Mouse (Mus musculus) G1E (cell line): ENCODE data around the gene Oxld1. TPM values are rescaled to one million over a fixed set of nuclear protein-coding genes. Genes with fewer than 3 reads are reported as not detected.

ENCODE experiments used
- ATAC-seq: 2 replicates; pipeline ENCODE4 v1.8.0; 2016; ENCODE audit warnings: mild to moderate bottlenecking; ENCODE audit not compliant: insufficient number of reproducible peaks, poor library complexity, low FRiP score, severe bottlenecking; ENCODE audit errors: extremely low read depth
- DNase-seq: peaks from one replicate; pipeline ENCODE4 v3.0.0; 2012; ENCODE audit warnings: low spot score
- H3K27me3 ChIP-seq: 2 replicates; pipeline ENCODE4 v1.6.1; 2012; ENCODE audit warnings: mild to moderate bottlenecking, low read length, inconsistent platforms; ENCODE audit not compliant: insufficient read depth
- H3K36me3 ChIP-seq: replicated peaks from 2 replicates; pipeline ENCODE3; 2012; ENCODE audit warnings: mild to moderate bottlenecking, inconsistent platforms
- H3K4me1 ChIP-seq: 2 replicates; pipeline ENCODE4 v1.6.1; 2012; ENCODE audit warnings: low read depth, low read length, inconsistent platforms, mixed read lengths; ENCODE audit not compliant: insufficient read depth
- H3K4me3 ChIP-seq: 2 replicates; pipeline ENCODE4 v1.5.1; 2012; ENCODE audit warnings: low read depth, mild to moderate bottlenecking, inconsistent platforms, low read length, moderate library complexity, mixed read lengths
- H3K9me3 ChIP-seq: replicated peaks from 2 replicates; pipeline ENCODE4 v1.6.1; 2012; ENCODE audit warnings: inconsistent platforms
- CTCF ChIP-seq: IDR thresholded peaks from 2 replicates; pipeline ENCODE4 v1.5.1; 2012; ENCODE audit warnings: low read depth, low read length, inconsistent platforms, mixed read lengths
- GATA1 ChIP-seq: IDR thresholded peaks from 2 replicates; pipeline ENCODE4 v1.6.1; 2012; ENCODE audit warnings: borderline replicate concordance, low read length, inconsistent platforms, mixed read lengths
- GATA2 ChIP-seq: IDR thresholded peaks from 2 replicates; pipeline ENCODE4 v1.6.1; 2012; ENCODE audit warnings: low read depth, low read length, inconsistent platforms, borderline replicate concordance
- POLR2AphosphoS5 ChIP-seq: IDR thresholded peaks from 2 replicates; pipeline ENCODE4 v1.6.1; 2012; ENCODE audit warnings: low read depth, low read length, inconsistent platforms; ENCODE audit not compliant: insufficient replicate concordance
- TAL1 ChIP-seq: conservative IDR thresholded peaks from 2 replicates; pipeline ENCODE4 v1.6.1; 2012; ENCODE audit warnings: low read depth, low read length, inconsistent platforms, mixed read lengths
- polyA plus RNA-seq: library from polyadenylated mRNA; stranded (reverse); fragments of >175 nt; gene quantifications from 2 replicates; pipeline ENCODE4 v1.2.3, GENCODE M21; 2012
- total RNA-seq, 2 experiments: library from RNA; stranded (forward) in 1 of 2; stranded (reverse) in 1 of 2; fragments of 200-1000 nt in 1 of 2; fragments of >200 nt in 1 of 2; fragmentation: Nextera tagmentation in 1 of 2; gene quantifications; 2 replicates each; pipeline ENCODE4 v1.2.3; 2014 to 2017

Gene Oxld1
- total and polyA plus RNA-seq, 3 experiments, result 17.1 to 25.6 (median 17.4) TPM

DNA sequence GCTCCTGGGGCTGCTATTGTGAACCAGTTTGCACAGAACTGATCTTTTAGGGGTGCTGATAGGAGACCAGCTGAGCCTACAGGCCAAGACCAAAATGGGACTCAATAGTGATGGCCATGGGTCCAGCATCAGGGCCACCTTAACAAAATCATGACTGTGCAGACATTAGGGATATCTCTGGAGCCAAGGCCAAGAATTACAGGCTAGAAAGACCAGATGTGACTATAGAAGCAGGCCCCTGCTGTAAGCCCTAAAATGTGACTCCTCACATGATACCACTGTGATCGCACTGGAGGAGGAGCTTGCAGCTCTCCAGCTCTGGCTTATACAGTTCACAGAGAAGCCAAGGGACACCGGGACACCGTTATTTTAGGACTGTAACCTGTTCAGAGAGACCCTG is 15.5 kb downstream of the Oxld1 start, which contains the start of gene Tspan10:
Gene Tspan10 (plus strand): TSS at position 301 of the 400 bp plus-strand sequence.
- no peak for ATAC-seq
- no peak within 1 kb of the TSS for H3K4me3 ChIP-seq
- H3K4me1 ChIP-seq, result peaks cover 19% of the 10 kb centered on the region
- no peak for TF ChIP-seq GATA1
- no peak for TF ChIP-seq POLR2AphosphoS5
- no peak for TF ChIP-seq TAL1
- no peak for TF ChIP-seq GATA2
- no peak for TF ChIP-seq CTCF
- H3K27me3 ChIP-seq, result peaks cover 24% of the 10 kb centered on the region
- DNase-seq, result no peak
- H3K36me3 ChIP-seq, result no peaks in the 10 kb centered on the region
- no peaks in the 10 kb centered on the region for H3K9me3 ChIP-seq

GRCm38 (mm10) chr11:120437857-120438385 is 19.9 kb downstream of the Oxld1 start:
- no peaks in the 10 kb centered on the region; the same call in 1 of the 2 replicates for H3K27me3 ChIP-seq
- no peak for ATAC-seq
- H3K4me3 ChIP-seq, result peak overlapping the region; percentile 96
- peaks cover 17% of the 10 kb centered on the region for H3K4me1 ChIP-seq
- no peaks in the 10 kb centered on the region for H3K9me3 ChIP-seq
- TF ChIP-seq GATA1, result no peak
- TF ChIP-seq GATA2, result no peak
- no peak for TF ChIP-seq CTCF
- TF ChIP-seq TAL1, result no peak
- no peak for TF ChIP-seq POLR2AphosphoS5
- peaks cover 29% of the 10 kb centered on the region for H3K36me3 ChIP-seq
- no peak for DNase-seq

DNA sequence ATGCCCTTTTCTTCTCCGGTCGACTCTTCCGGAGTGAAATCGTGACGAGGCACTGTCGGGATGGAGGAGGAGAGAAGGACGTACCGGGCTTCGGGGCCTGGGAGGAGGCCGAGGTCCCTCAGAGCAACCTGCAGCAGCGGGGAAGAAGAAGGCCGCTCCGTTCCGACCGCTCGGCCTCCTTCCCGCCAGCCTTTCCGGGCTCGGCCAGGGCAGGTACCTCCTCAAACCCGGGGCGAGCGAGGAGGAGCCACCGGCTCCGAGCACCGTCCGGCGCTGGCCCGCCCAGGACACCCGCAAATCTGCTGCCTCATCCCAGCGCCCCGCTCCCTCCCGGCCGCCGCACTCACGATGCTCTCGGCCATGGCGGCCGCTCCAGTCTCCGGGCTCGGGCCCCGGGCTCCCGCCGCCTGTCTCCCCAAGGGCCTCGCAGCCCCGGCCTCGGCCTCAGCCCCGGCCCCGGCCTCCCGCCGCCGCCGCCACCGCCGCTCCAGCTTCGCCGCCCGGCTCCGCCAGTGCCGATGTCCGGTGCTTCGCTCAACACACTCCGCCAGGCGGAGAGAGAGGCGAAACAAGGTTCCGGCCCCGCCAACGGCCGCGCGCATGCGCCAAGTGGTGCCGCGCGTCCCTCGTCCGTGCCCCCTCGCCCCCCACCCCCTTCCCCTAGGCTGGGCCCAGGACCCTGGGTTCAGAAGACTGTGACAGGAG is 20.6 kb downstream of the Oxld1 start, which contains the start of gene Nploc4:
Gene Nploc4 (minus strand): TSS at position 557 of the 705 bp plus-strand sequence.
- Histone ChIP-seq H3K4me1 (peaks cover 17% of the 10 kb centered on the region), H3K9me3 (no peaks in the 10 kb centered on the region), H3K27me3 (no peaks in the 10 kb centered on the region; the same call in 1 of the 2 replicates), H3K36me3 (peaks cover 35% of the 10 kb centered on the region), H3K4me3 (peak within 1 kb of the TSS; percentile 96)
- ATAC-seq (peak; percentile 54), DNase-seq (peak; percentile 83)
- TF ChIP-seq TAL1 (no peak), GATA1 (no peak), CTCF (no peak), POLR2AphosphoS5 (no peak), GATA2 (no peak)

DNA sequence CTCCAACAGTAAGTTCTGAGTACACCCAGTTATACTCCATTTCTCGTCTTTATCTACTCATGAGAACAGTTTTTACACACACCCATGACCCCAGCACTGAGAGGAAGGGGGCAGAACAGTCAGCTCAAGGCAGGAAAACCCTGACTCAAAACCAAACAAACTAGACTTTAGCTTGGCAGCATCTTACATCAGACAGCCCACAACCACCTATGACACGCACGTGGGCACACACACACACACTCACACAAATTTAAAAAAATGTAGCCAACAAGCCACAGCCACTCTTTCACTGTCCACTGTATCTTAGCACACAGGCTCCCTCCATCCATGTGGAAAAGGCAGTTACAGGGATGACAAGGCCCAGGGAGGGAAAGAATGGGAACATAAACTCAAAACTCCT is 31.1 kb downstream of the Oxld1 start:
- H3K27me3 ChIP-seq, result no peaks in the 10 kb centered on the region
- DNase-seq (no peak), ATAC-seq (no peak)
- peaks cover 95% of the 10 kb centered on the region for H3K36me3 ChIP-seq
- no peaks in the 10 kb centered on the region; the same call in 1 of the 2 replicates for H3K4me1 ChIP-seq
- TF ChIP-seq GATA1, result no peak
- TF ChIP-seq CTCF, result no peak
- TF ChIP-seq TAL1, result no peak
- TF ChIP-seq POLR2AphosphoS5, result no peak
- no peak for TF ChIP-seq GATA2
- H3K9me3 ChIP-seq, result no peaks in the 10 kb centered on the region
- no peak overlapping the region for H3K4me3 ChIP-seq

DNA sequence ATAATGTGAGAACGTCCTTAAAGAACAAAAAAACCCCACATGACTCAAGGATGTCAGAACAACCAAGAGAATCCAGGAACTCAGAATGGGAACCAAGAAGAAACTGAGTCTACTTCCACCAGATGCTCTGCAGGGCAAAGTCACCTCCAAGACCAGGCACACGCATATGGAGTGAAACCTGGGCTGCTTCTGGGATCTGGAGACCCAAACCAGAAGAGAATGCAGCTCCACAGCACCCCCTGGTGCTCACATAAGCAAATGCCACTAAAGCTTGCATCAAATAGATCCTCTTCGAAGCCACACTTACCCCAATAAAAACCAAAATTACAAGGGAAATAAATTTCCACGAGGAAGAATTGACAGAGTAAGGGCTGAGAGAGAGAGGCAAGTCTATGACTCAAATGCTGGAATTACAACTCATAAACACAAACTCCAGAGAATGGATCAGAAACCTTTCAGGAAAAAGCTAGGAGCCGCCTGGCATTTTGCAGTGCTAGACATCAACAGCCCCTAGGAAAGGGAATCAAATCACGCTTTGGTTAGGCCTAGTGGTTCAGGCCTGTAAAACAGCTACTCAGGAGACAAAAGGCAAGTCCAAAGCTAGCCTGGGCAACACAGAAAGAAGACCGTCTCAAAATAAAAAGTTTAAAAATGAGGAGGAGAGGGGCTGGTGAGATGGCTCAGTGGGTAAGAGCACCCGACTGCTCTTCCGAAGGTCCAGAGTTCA is 34.1 kb downstream of the Oxld1 start:
- TF ChIP-seq GATA1 (no peak), CTCF (peak; percentile 73)
- Histone ChIP-seq H3K4me1 (no peaks in the 10 kb centered on the region; the same call in 1 of the 2 replicates), H3K27me3 (no peaks in the 10 kb centered on the region), H3K9me3 (no peaks in the 10 kb centered on the region), H3K36me3 (peaks cover 95% of the 10 kb centered on the region), H3K4me3 (no peak overlapping the region)
- DNase-seq (no peak), ATAC-seq (no peak)

DNA sequence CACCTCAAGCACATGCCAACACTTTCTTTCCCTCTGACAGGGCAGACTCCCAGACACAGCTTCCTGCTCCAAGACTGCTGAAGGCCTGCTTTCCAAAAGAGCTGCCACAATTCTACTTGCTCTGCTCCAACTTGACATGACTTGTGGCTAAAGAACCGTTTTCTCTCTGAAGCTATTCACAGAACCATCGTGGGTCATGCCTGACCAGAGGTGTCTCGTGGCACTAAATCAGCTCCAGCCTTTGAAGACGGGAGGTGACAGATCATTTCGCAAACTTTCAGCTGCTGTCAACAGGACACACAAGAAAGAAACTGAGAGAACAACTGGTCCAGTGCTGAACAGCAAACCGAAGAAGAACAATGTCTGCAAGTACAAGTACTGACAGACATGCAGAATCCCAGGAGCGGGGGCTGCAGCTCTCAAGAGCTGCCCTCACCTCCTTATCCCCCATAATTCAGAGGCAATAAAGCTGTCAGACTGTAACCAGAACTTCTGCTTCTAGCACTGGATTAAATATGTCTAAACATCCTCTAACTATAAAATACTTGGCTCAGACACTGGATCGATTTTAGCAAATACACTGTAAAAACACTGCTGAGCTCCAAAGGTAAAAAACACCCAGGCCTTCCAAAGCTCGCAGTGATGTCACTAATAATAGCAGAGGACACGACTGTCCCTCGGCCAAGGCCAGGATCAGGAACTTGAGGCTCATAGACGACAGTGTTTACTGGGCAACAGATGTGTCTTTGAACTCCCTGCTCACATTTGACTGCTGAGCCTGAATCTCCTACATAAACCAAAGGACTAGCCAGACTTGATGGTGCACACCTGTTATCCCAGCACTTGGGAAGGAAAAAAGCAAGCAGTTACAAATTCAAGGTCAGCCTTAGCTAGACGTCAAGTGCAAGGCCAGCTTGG is 35.0 kb downstream of the Oxld1 start:
- peaks cover 95% of the 10 kb centered on the region for H3K36me3 ChIP-seq

More for the DNA sequence above, 35.0 kb downstream of the Oxld1 start:
- Histone ChIP-seq H3K4me3 (no peak overlapping the region), H3K9me3 (no peaks in the 10 kb centered on the region), H3K27me3 (no peaks in the 10 kb centered on the region), H3K4me1 (no peaks in the 10 kb centered on the region; the same call in 1 of the 2 replicates)
- DNase-seq, result no peak
- TF ChIP-seq GATA2 (no peak), TAL1 (no peak), POLR2AphosphoS5 (no peak), GATA1 (no peak), CTCF (no peak)
- ATAC-seq, result no peak
